8 mouse cellular contexts compared by ENCODE assay signal in genomic region chr14:31128826-31129219, GRCm38 (mm10). TPM values are rescaled to one million over a fixed set of nuclear protein-coding genes. Genes with fewer than 3 reads are reported as not detected.
DNase-seq lines count a peak whose midpoint lies in the region; ATAC-seq and TF ChIP-seq lines count a peak whose summit lies in the region.

Smim4 (minus strand) TSS chr14:31128956.

- peaks cover 2% of the 10 kb centered on the region for H3K4me1 ChIP-seq in cortical plate, adult 2 months (ENCODE audit: control insufficient read depth, insufficient read depth, low read length)
- peaks cover 77% of the 10 kb centered on the region for H3K4me1 ChIP-seq in megakaryocyte, embryonic 14.5 days

- H3K4me3 ChIP-seq in cortical plate, adult 2 months (ENCODE audit: insufficient read depth, low read length): peak within 1 kb of the TSS; percentile 90
- peak within 1 kb of the TSS; percentile 97 for H3K4me3 ChIP-seq in megakaryocyte, embryonic 14.5 days (replicated peaks)

- TF ChIP-seq POLR2A in cortical plate, adult 2 months (IDR thresholded peaks at IDR 0.05; ENCODE audit: extremely low read depth, insufficient read depth, low read length): peak; percentile 90

- H3K27me3 ChIP-seq in megakaryocyte, embryonic 14.5 days (replicated peaks): peaks cover 35% of the 10 kb centered on the region

- H3K36me3 ChIP-seq in megakaryocyte, embryonic 14.5 days (replicated peaks; ENCODE audit: low read length): peaks cover 36% of the 10 kb centered on the region

- H3K9me3 ChIP-seq in megakaryocyte, embryonic 14.5 days: no peaks in the 10 kb centered on the region

- peak; percentile 97 for ATAC-seq in activated CD4-positive, CD25-positive, alpha-beta regulatory T cell, adult 4 months

- peak; percentile 25; the same call in 1 of the 2 replicates for TF ChIP-seq CTCF in cortical plate, adult 2 months (IDR thresholded peaks at IDR 0.05; ENCODE audit: extremely low read depth, insufficient read depth, low read length)

- peak; percentile 93 to 97 for DNase-seq in gastrocnemius, adult 8-10 months (ENCODE audit: low spot score in 2 of 2)
- DNase-seq in hindlimb bud, embryonic 11.5 days (ENCODE audit: extremely low spot score, low read depth, low spot score): peak; percentile 92
- peak; percentile 80 to 98 for DNase-seq in left cerebral cortex, adult 8-10 months (ENCODE audit: low spot score in 2 of 2)
- DNase-seq in right cerebral cortex, postnatal 10 days (ENCODE audit: low spot score in 2 of 2): peak; percentile 99
- peak; percentile 95 for DNase-seq in urinary bladder, postnatal 25 days (ENCODE audit: low spot score)

- H3K27ac ChIP-seq in cortical plate, adult 2 months (ENCODE audit: insufficient read depth, low read length): peak within 1 kb of the TSS; percentile 17; the same call in 1 of the 2 replicates

RNA-seq across cellular contexts. Expression of gene Smim4, which starts in this region (rescaled TPM):
- polyA plus RNA-seq in activated CD4-positive, CD25-positive, alpha-beta regulatory T cell, adult 4 months (2017; shearing (Covaris generic)): 100 to 1,000 TPM in 1 of 2 experiments, 10 to 100 TPM in 1; 76.4 to 122 TPM
- polyA plus RNA-seq in cortical plate, adult 2 months (2012; rRNA removed): 26.7 and 28.4 TPM in 2 replicates
- total RNA-seq in gastrocnemius, adult 8-10 months (2022): 10 to 100 TPM; 26.8 to 40.5 (median 34.1) TPM
- 10 to 100 TPM; 26.5 to 30.6 (median 28.0) TPM for total RNA-seq in left cerebral cortex, adult 8-10 months (2022)
- polyA plus RNA-seq in megakaryocyte, embryonic 14.5 days (2012; ENCODE audit: insufficient read depth, low replicate concordance): 75.6 and 108 TPM in 2 replicates

Comparison
In these comparisons a context has a peak if more than half of its experiments do, and no peak if none do; other contexts are left out.
1. Peak in every context shown above with its lines: DNase-seq, ATAC-seq, H3K4me3 ChIP-seq and H3K27ac ChIP-seq.